Mouse (Mus musculus): ENCODE results near the gene Tns4. TPM values are rescaled to one million over a fixed set of nuclear protein-coding genes. Genes with fewer than 3 reads are reported as not detected.

Tns4 gene
- polyA plus RNA-seq, 1 experiment, result 12.8 TPM

- H3K27me3 ChIP-seq (ENCODE audit: control insufficient read depth, insufficient read depth, low read length, poor library complexity, severe bottlenecking), result no peaks in the 10 kb centered on the region
- H3K27ac ChIP-seq (ENCODE audit: insufficient read depth, low read length), result no peak overlapping the region
- no peak overlapping the region for H3K9ac ChIP-seq (ENCODE audit: low read depth, poor library complexity, severe bottlenecking)
- TF ChIP-seq EP300 (IDR thresholded peaks at IDR 0.05; ENCODE audit: insufficient read depth, low read depth, low read length) (no peak), POLR2A (IDR thresholded peaks at IDR 0.05; ENCODE audit: insufficient read depth, low read length) (no peak), CTCF (IDR thresholded peaks at IDR 0.05; ENCODE audit: low read depth, low read length) (no peak)
- H3K4me3 ChIP-seq (ENCODE audit: low read depth, low read length), result no peak overlapping the region
- peaks cover 3% of the 10 kb centered on the region for H3K9me3 ChIP-seq (replicated peaks; ENCODE audit: control insufficient read depth, insufficient read depth, low read length, poor library complexity, severe bottlenecking)
- no peaks in the 10 kb centered on the region for H3K4me1 ChIP-seq (ENCODE audit: control insufficient read depth, insufficient read depth, low read length)
- no peaks in the 10 kb centered on the region for H3K36me3 ChIP-seq (ENCODE audit: control insufficient read depth, insufficient read depth, low read length, poor library complexity, severe bottlenecking)
Measured at GRCm38 (mm10) chr11:99099516-99099915, 10.4 kb upstream of the Tns4 start.

DNA sequence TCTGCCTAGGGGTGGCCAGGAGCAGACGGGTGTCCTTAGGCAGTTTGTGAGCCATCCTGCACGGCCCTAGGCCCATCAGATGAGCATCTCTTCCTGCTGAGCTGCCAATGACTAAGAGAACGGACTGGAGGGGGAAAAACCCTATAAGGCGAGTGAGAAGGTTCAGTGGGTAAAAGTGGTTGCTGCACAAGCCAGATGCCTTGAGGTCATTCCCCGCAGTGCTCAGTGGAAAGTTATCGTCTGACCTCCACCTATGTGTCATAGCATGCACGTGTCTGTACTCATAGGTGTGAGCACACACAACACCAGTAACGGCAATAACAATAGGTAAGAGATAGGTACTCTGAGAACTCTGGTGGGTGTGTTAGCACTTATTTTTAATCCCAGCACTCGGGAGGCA is 9.8 kb upstream of the Tns4 start:
- H3K36me3 ChIP-seq (ENCODE audit: control insufficient read depth, insufficient read depth, low read length, poor library complexity, severe bottlenecking), result no peaks in the 10 kb centered on the region
- no peak overlapping the region for H3K27ac ChIP-seq (ENCODE audit: insufficient read depth, low read length)
- H3K9ac ChIP-seq (ENCODE audit: low read depth, poor library complexity, severe bottlenecking), result no peak overlapping the region
- H3K4me1 ChIP-seq (ENCODE audit: control insufficient read depth, insufficient read depth, low read length), result no peaks in the 10 kb centered on the region
- TF ChIP-seq POLR2A (IDR thresholded peaks at IDR 0.05; ENCODE audit: insufficient read depth, low read length) (no peak), CTCF (IDR thresholded peaks at IDR 0.05; ENCODE audit: low read depth, low read length) (no peak), EP300 (IDR thresholded peaks at IDR 0.05; ENCODE audit: insufficient read depth, low read depth, low read length) (no peak)
- no peaks in the 10 kb centered on the region for H3K27me3 ChIP-seq (ENCODE audit: control insufficient read depth, insufficient read depth, low read length, poor library complexity, severe bottlenecking)
- peaks cover 3% of the 10 kb centered on the region for H3K9me3 ChIP-seq (replicated peaks; ENCODE audit: control insufficient read depth, insufficient read depth, low read length, poor library complexity, severe bottlenecking)
- no peak overlapping the region for H3K4me3 ChIP-seq (ENCODE audit: low read depth, low read length)

- H3K9ac ChIP-seq (ENCODE audit: low read depth, poor library complexity, severe bottlenecking), result no peak overlapping the region
- H3K27ac ChIP-seq (ENCODE audit: insufficient read depth, low read length), result no peak overlapping the region
- no peak overlapping the region for H3K4me3 ChIP-seq (ENCODE audit: low read depth, low read length)
- H3K36me3 ChIP-seq (ENCODE audit: control insufficient read depth, insufficient read depth, low read length, poor library complexity, severe bottlenecking), result no peaks in the 10 kb centered on the region
- TF ChIP-seq EP300 (IDR thresholded peaks at IDR 0.05; ENCODE audit: insufficient read depth, low read depth, low read length), result no peak
- no peak for TF ChIP-seq POLR2A (IDR thresholded peaks at IDR 0.05; ENCODE audit: insufficient read depth, low read length)
- no peak for TF ChIP-seq CTCF (IDR thresholded peaks at IDR 0.05; ENCODE audit: low read depth, low read length)
- H3K27me3 ChIP-seq (ENCODE audit: control insufficient read depth, insufficient read depth, low read length, poor library complexity, severe bottlenecking), result no peaks in the 10 kb centered on the region
- H3K9me3 ChIP-seq (replicated peaks; ENCODE audit: control insufficient read depth, insufficient read depth, low read length, poor library complexity, severe bottlenecking), result peaks cover 3% of the 10 kb centered on the region
- H3K4me1 ChIP-seq (ENCODE audit: control insufficient read depth, insufficient read depth, low read length), result no peaks in the 10 kb centered on the region
Measured at GRCm38 (mm10) chr11:99096996-99097774, 8.1 kb upstream of the Tns4 start.

DNA sequence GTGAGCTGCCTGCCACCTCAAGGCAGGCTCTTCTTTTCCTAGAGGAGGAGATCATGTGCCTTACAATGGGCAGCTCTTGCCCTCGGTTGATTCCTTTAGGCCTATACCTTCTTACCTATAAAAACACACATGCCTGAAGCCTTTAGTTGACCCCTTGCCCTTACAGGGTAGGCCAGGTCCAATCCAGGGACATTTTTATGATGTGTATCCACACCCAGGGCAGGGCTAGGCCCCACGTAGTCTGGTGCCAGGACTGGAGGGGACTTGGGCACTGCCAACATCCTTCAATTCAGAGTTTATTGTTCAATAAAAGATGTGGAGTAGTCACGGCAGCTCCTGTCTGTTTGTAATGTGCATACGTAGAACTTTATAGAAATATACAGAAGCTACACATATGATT is 7.3 kb upstream of the Tns4 start:
- Histone ChIP-seq H3K27ac (ENCODE audit: insufficient read depth, low read length) (no peak overlapping the region), H3K36me3 (ENCODE audit: control insufficient read depth, insufficient read depth, low read length, poor library complexity, severe bottlenecking) (no peaks in the 10 kb centered on the region), H3K27me3 (ENCODE audit: control insufficient read depth, insufficient read depth, low read length, poor library complexity, severe bottlenecking) (no peaks in the 10 kb centered on the region), H3K9ac (ENCODE audit: low read depth, poor library complexity, severe bottlenecking) (no peak overlapping the region), H3K9me3 (replicated peaks; ENCODE audit: control insufficient read depth, insufficient read depth, low read length, poor library complexity, severe bottlenecking) (peaks cover 3% of the 10 kb centered on the region), H3K4me3 (ENCODE audit: low read depth, low read length) (no peak overlapping the region), H3K4me1 (ENCODE audit: control insufficient read depth, insufficient read depth, low read length) (no peaks in the 10 kb centered on the region)
- TF ChIP-seq POLR2A (IDR thresholded peaks at IDR 0.05; ENCODE audit: insufficient read depth, low read length), result no peak
- no peak for TF ChIP-seq EP300 (IDR thresholded peaks at IDR 0.05; ENCODE audit: insufficient read depth, low read depth, low read length)
- no peak for TF ChIP-seq CTCF (IDR thresholded peaks at IDR 0.05; ENCODE audit: low read depth, low read length)

- Histone ChIP-seq H3K36me3 (ENCODE audit: control insufficient read depth, insufficient read depth, low read length, poor library complexity, severe bottlenecking) (no peaks in the 10 kb centered on the region), H3K27ac (ENCODE audit: insufficient read depth, low read length) (no peak overlapping the region), H3K4me1 (ENCODE audit: control insufficient read depth, insufficient read depth, low read length) (no peaks in the 10 kb centered on the region), H3K9ac (ENCODE audit: low read depth, poor library complexity, severe bottlenecking) (no peak overlapping the region), H3K9me3 (replicated peaks; ENCODE audit: control insufficient read depth, insufficient read depth, low read length, poor library complexity, severe bottlenecking) (peaks cover 3% of the 10 kb centered on the region), H3K4me3 (ENCODE audit: low read depth, low read length) (no peak overlapping the region), H3K27me3 (ENCODE audit: control insufficient read depth, insufficient read depth, low read length, poor library complexity, severe bottlenecking) (no peaks in the 10 kb centered on the region)
- TF ChIP-seq POLR2A (IDR thresholded peaks at IDR 0.05; ENCODE audit: insufficient read depth, low read length) (no peak), EP300 (IDR thresholded peaks at IDR 0.05; ENCODE audit: insufficient read depth, low read depth, low read length) (no peak), CTCF (IDR thresholded peaks at IDR 0.05; ENCODE audit: low read depth, low read length) (no peak)
Measured at GRCm38 (mm10) chr11:99095759-99096158, 6.7 kb upstream of the Tns4 start.

GRCm38 (mm10) chr11:99094911-99095676 is 6.0 kb upstream of the Tns4 start:
- Histone ChIP-seq H3K27ac (ENCODE audit: insufficient read depth, low read length) (peak overlapping the region; percentile 83), H3K9ac (ENCODE audit: low read depth, poor library complexity, severe bottlenecking) (no peak overlapping the region), H3K27me3 (ENCODE audit: control insufficient read depth, insufficient read depth, low read length, poor library complexity, severe bottlenecking) (no peaks in the 10 kb centered on the region), H3K4me1 (ENCODE audit: control insufficient read depth, insufficient read depth, low read length) (no peaks in the 10 kb centered on the region), H3K4me3 (ENCODE audit: low read depth, low read length) (no peak overlapping the region), H3K9me3 (replicated peaks; ENCODE audit: control insufficient read depth, insufficient read depth, low read length, poor library complexity, severe bottlenecking) (peaks cover 3% of the 10 kb centered on the region), H3K36me3 (ENCODE audit: control insufficient read depth, insufficient read depth, low read length, poor library complexity, severe bottlenecking) (no peaks in the 10 kb centered on the region)
- TF ChIP-seq POLR2A (IDR thresholded peaks at IDR 0.05; ENCODE audit: insufficient read depth, low read length) (no peak), CTCF (IDR thresholded peaks at IDR 0.05; ENCODE audit: low read depth, low read length) (no peak), EP300 (IDR thresholded peaks at IDR 0.05; ENCODE audit: insufficient read depth, low read depth, low read length) (no peak)
